Mouse (Mus musculus): ENCODE results near the gene Ubald2. TPM values are rescaled to one million over a fixed set of nuclear protein-coding genes. Genes with fewer than 3 reads are reported as not detected.

The Ubald2 gene
- total and polyA plus RNA-seq, 2 experiments from 2014 or later = 32.3 to 48.3 TPM

GRCm38 (mm10) chr11:116411582-116411981 lies 22.3 kb upstream of the Ubald2 start:
- Histone ChIP-seq H3K36me3 (replicated peaks; ENCODE audit: control insufficient read depth, insufficient read depth, low read length) (no peaks in the 10 kb centered on the region), H3K9ac (replicated peaks; ENCODE audit: low read depth, low read length) (0 out of 2 replicates have a peak overlapping the region, but pooled peaks have one; percentile 70), H3K27ac (ENCODE audit: low read depth) (no peak overlapping the region), H3K9me3 (replicated peaks; ENCODE audit: control insufficient read depth, low read length) (no peaks in the 10 kb centered on the region), H3K27me3 (ENCODE audit: control insufficient read depth, insufficient read depth, low read length) (no peaks in the 10 kb centered on the region), H3K4me2 (ENCODE audit: low read depth, low read length) (peak overlapping the region; percentile 98), H3K4me1 (ENCODE audit: control insufficient read depth, insufficient read depth) (peaks cover 8% of the 10 kb centered on the region; the same call in 1 of the 2 replicates), H3K4me3 (ENCODE audit: low read depth, low read length) (no peak overlapping the region)
- WGBS = 39% methylated on average over 6 of the region's 6 CpGs
- TF ChIP-seq CTCF (IDR thresholded peaks at IDR 0.05; ENCODE audit: low read depth) = no peak
- no peak for TF ChIP-seq EP300 (IDR thresholded peaks at IDR 0.05; ENCODE audit: low read depth)
- DNase-seq (ENCODE audit: low spot score) (no peak), ATAC-seq (ENCODE audit: insufficient read depth, low read depth) (no peak)

- Histone ChIP-seq H3K4me1 (ENCODE audit: control insufficient read depth, insufficient read depth) (peaks cover 8% of the 10 kb centered on the region; the same call in 1 of the 2 replicates), H3K27ac (ENCODE audit: low read depth) (no peak overlapping the region), H3K36me3 (replicated peaks; ENCODE audit: control insufficient read depth, insufficient read depth, low read length) (no peaks in the 10 kb centered on the region), H3K27me3 (ENCODE audit: control insufficient read depth, insufficient read depth, low read length) (no peaks in the 10 kb centered on the region), H3K9ac (replicated peaks; ENCODE audit: low read depth, low read length) (peak overlapping the region; percentile 70), H3K4me2 (ENCODE audit: low read depth, low read length) (peak overlapping the region; percentile 98), H3K9me3 (replicated peaks; ENCODE audit: control insufficient read depth, low read length) (no peaks in the 10 kb centered on the region), H3K4me3 (ENCODE audit: low read depth, low read length) (peak overlapping the region; percentile 64)
- 1% methylated on average over 69 of the region's 76 CpGs for WGBS
- TF ChIP-seq CTCF (IDR thresholded peaks at IDR 0.05; ENCODE audit: low read depth) (no peak), EP300 (IDR thresholded peaks at IDR 0.05; ENCODE audit: low read depth) (no peak)
- DNase-seq (ENCODE audit: low spot score) = no peak
- peak; percentile 33 for ATAC-seq (ENCODE audit: insufficient read depth, low read depth)
Observed at GRCm38 (mm10) chr11:116412028-116412827, 21.7 kb upstream of the Ubald2 start.

GRCm38 (mm10) chr11:116412904-116413630 lies 20.8 kb upstream of the Ubald2 start, which contains the start of gene Rnf157:
Rnf157 (minus strand) TSS chr11:116413032.
- Histone ChIP-seq H3K4me3 (ENCODE audit: low read depth, low read length) (peak within 1 kb of the TSS; percentile 64), H3K36me3 (replicated peaks; ENCODE audit: control insufficient read depth, insufficient read depth, low read length) (no peaks in the 10 kb centered on the region), H3K27ac (ENCODE audit: low read depth) (no peak within 1 kb of the TSS), H3K9ac (replicated peaks; ENCODE audit: low read depth, low read length) (peak within 1 kb of the TSS; percentile 70), H3K4me2 (ENCODE audit: low read depth, low read length) (peak within 1 kb of the TSS; percentile 98), H3K27me3 (ENCODE audit: control insufficient read depth, insufficient read depth, low read length) (no peaks in the 10 kb centered on the region), H3K9me3 (replicated peaks; ENCODE audit: control insufficient read depth, low read length) (no peaks in the 10 kb centered on the region), H3K4me1 (ENCODE audit: control insufficient read depth, insufficient read depth) (peaks cover 8% of the 10 kb centered on the region; the same call in 1 of the 2 replicates)
- WGBS = 2% methylated on average over 56 of the region's 82 CpGs
- no peak for TF ChIP-seq EP300 (IDR thresholded peaks at IDR 0.05; ENCODE audit: low read depth)
- no peak for TF ChIP-seq CTCF (IDR thresholded peaks at IDR 0.05; ENCODE audit: low read depth)
- ATAC-seq (ENCODE audit: insufficient read depth, low read depth) = peak; percentile 93
- DNase-seq (ENCODE audit: low spot score) = peak; percentile 54

- Histone ChIP-seq H3K9me3 (replicated peaks; ENCODE audit: control insufficient read depth, low read length) (no peaks in the 10 kb centered on the region), H3K27ac (ENCODE audit: low read depth) (no peak overlapping the region), H3K27me3 (ENCODE audit: control insufficient read depth, insufficient read depth, low read length) (no peaks in the 10 kb centered on the region), H3K36me3 (replicated peaks; ENCODE audit: control insufficient read depth, insufficient read depth, low read length) (no peaks in the 10 kb centered on the region), H3K4me1 (ENCODE audit: control insufficient read depth, insufficient read depth) (peaks cover 8% of the 10 kb centered on the region; the same call in 1 of the 2 replicates), H3K4me3 (ENCODE audit: low read depth, low read length) (0 out of 2 replicates have a peak overlapping the region, but pooled peaks have one; percentile 64), H3K4me2 (ENCODE audit: low read depth, low read length) (peak overlapping the region; percentile 98; the same call in 1 of the 2 replicates), H3K9ac (replicated peaks; ENCODE audit: low read depth, low read length) (no peak overlapping the region)
- DNase-seq (ENCODE audit: low spot score) (no peak), ATAC-seq (ENCODE audit: insufficient read depth, low read depth) (no peak)
- TF ChIP-seq CTCF (IDR thresholded peaks at IDR 0.05; ENCODE audit: low read depth) (no peak), EP300 (IDR thresholded peaks at IDR 0.05; ENCODE audit: low read depth) (no peak)
- 73% methylated on average over 4 of the region's 4 CpGs for WGBS
Observed at GRCm38 (mm10) chr11:116413631-116414022, 20.3 kb upstream of the Ubald2 start.

GRCm38 (mm10) chr11:116416196-116416943 lies 17.5 kb upstream of the Ubald2 start:
- TF ChIP-seq CTCF (IDR thresholded peaks at IDR 0.05; ENCODE audit: low read depth) = no peak
- no peak for TF ChIP-seq EP300 (IDR thresholded peaks at IDR 0.05; ENCODE audit: low read depth)
- Histone ChIP-seq H3K27ac (ENCODE audit: low read depth) (peak overlapping the region; percentile 40), H3K4me2 (ENCODE audit: low read depth, low read length) (no peak overlapping the region), H3K36me3 (replicated peaks; ENCODE audit: control insufficient read depth, insufficient read depth, low read length) (no peaks in the 10 kb centered on the region), H3K27me3 (ENCODE audit: control insufficient read depth, insufficient read depth, low read length) (no peaks in the 10 kb centered on the region), H3K4me1 (ENCODE audit: control insufficient read depth, insufficient read depth) (peaks cover 8% of the 10 kb centered on the region; the same call in 1 of the 2 replicates), H3K9me3 (replicated peaks; ENCODE audit: control insufficient read depth, low read length) (no peaks in the 10 kb centered on the region), H3K9ac (replicated peaks; ENCODE audit: low read depth, low read length) (no peak overlapping the region), H3K4me3 (ENCODE audit: low read depth, low read length) (no peak overlapping the region)
- DNase-seq (ENCODE audit: low spot score) = peak; percentile 56
- no peak for ATAC-seq (ENCODE audit: insufficient read depth, low read depth)
- WGBS = 63% methylated on average over 6 of the region's 6 CpGs

Measured in heart, postnatal 0 days (tissue).